Mouse (Mus musculus) telencephalon, adult 2 months (tissue): ENCODE measurements around the gene 2010111I01Rik.
A peak's percentile ranks its signal among the peaks of the same experiment; 100 is the strongest.
"Not testable (repeated sequence)": the region's sequence is repeated elsewhere in the genome, so short reads cannot be mapped to it uniquely, and the experiment has no call there.

ENCODE experiments used
- DNase-seq: peaks from one replicate; pipeline ENCODE4 v3.0.0-alpha.2; 2011; ENCODE audit warnings: low read depth, low spot score

2010111I01Rik gene

DNA sequence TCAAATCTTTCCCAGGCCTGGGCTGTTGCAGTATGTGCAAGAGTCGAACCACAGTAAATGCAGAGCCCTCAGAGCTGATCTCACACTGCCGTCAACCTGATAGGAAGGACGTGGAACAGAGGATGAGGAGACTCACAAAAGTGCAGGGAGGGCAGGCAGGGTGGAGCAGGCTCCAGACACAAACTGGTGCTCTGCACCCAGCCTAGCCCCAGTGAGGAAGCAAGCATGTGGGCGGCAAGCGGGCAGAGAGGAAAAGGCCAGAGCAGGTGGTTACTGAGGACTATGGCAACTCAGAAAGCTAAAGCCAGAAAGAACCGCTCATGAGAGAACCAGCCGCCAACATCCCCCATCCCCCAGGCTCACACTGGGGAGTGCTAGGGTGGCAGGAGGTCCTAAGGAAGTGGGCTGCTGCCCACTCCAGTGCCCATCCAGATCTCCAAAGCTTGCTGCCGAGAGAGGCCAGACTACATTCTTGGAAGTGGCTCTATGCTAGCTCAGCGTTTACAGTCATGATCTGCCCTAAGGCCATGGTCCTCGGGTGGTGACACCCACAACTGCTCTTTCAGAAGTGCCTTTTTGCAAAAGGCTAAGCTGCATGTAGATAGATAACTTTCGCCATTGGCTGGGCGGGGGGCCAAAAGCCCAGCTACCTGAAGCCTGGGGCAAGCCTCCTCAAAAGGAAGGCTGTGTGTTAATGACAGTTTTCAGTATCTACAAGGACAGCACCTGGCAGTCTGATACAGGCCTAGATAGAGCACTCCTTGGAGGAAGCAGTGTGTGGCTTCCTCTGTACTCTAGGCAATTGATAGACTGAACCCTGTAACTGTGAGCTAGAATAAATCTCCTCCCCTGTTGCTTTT is 349.3 kb downstream of the 2010111I01Rik start:
- DNase-seq, result no peak

DNA sequence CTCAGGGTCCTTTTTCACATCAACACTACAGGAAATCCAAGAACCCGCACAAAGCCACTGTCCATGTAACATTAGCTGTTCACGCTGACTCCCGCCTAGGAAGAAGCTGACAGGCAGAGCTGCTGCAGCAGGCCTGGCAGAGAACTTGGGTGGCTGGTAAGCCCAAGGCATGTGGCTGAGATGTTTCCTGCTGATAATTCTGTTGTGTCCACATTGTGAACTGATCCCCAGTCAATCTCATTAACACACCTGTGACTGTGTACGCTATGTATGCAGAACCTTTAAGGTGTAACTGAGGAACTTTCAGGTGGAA is 349.9 kb downstream of the 2010111I01Rik start:
- no peak for DNase-seq

DNA sequence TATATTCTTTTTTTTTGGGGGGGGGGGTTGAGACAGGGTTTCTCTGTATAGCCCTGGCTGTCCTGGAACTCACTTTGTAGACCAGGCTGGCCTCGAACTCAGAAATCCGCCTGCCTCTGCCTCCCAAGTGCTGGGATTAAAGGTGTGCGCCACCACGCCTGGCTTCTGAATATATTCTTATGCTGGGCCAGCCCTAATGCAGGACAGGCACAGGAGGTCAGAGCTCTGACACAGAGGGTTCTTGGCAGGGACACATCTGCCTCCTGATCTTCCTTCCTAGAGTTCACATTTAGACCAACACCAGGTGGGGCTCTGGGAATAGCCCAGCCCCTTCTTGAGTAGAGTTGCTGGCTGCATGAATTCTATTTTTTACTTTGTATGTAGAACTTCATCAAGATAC is 350.4 kb downstream of the 2010111I01Rik start:
- not testable (repeated sequence) for DNase-seq

DNA sequence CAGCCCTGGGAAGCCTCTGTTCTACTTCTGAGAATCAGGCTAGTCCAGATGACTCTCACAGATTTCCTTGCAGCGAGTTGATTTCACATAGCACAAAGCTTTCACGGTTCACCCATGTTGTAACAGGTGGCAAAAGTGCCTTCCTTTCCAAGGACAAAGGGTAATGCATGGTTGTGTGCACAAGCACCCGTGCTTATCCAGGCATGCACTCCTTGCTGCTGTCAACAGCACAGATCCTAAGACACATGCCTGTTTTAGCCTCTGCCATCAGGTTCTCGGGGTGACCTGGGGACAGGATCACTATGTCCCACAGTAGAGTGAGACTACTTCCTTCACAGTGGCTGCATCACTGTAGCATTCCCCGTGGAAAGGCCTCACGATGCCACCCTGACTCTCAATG is 351.1 kb downstream of the 2010111I01Rik start:
- DNase-seq, result no peak

DNA sequence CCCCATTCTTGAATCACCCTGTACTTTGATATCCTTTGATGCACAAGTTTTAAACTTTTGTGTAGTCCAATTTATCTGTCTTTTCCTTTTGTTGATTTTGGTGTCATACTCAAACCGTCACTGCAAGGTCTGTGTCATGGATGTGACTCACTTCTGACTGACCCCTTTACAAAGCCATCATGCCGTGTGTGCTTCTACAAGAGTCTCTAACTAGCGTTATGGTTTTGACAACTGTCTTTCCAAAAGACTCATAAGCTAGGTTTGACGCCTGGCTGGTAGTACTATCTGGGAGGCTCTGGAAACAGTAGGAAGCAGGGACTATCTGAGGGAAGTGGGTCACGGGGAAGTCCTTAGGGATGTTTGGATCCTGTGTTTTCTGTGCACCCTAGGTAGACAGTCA is 351.7 kb downstream of the 2010111I01Rik start:
- no peak for DNase-seq

DNA sequence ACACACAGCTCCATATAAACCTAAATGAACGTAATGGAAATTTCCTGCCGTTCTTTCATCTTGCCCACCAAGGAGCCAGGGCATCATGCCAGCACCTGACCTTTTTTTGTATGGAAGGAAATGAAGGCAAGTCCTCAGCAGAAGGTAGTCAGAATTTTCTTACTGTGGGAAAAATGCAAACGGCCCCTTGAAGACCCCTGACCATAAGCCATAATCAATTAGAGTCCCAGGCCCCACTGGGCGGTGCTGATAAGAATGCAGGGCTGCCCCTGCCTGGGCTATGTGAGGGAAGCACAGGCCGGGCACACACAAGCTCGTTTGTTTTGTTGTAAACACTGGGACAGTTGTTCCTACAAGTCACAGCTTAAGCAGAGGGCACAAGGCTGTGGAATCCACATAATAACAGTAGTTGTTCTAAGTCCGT is 353.0 kb downstream of the 2010111I01Rik start:
- peak; percentile 73 for DNase-seq

DNA sequence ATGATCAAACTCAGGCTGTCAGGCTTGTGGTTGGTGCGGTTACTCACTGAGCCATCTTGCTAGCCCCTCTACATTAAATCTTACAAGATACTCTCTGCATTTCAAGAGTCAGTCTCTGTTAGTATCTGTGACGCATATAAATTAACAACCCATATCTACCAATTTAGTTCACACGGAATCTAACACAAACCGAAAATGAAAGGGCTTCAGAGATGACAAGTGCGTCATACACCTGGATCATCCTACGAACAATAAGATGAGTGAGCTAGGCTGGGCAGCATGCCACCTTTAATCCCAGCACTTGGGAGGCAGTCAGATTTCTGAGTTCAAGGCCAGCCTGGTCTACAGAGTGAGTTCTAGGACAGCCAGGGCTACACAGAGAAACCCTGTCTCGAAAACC is 355.1 kb downstream of the 2010111I01Rik start:
- no peak for DNase-seq

DNA sequence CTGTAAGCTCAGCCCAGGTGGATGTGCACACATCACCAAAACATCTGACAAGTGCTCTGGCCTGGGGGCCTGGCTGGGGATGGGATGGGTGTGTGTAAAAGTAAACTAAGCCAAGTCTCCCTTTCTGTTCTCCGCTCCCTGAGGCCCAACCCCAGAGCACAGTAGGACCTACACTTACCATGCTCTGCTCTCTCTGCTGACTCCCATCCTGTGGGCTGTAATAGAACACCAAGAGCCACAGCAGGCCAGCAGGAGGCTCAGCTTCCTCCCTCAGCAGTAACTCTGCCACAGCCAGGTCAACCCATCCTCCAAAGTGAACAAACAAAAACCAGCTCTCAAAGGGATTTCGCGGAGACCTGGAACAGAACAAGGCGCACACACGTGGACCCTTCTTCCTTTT is 357.0 kb downstream of the 2010111I01Rik start:
- DNase-seq, result no peak

DNA sequence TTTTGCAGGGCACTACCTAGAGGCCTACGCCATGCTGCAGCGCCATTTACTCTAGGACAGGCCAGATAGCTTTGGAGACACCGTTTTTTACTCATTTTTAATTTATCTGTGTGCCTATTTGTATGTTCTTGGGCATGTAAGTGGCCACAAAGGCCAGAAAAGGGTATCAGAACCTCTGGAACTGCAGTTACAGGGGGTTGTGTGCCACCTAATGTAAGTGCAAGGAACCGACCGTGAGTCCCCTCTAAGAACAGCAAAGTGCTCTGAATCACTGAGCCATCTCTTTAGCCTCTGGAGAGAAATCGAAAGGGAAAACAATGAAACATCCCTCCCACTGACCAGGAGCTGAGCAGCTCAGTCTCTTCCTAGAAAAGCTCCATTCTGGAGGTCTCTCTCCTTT is 358.1 kb downstream of the 2010111I01Rik start:
- DNase-seq, result no peak

DNA sequence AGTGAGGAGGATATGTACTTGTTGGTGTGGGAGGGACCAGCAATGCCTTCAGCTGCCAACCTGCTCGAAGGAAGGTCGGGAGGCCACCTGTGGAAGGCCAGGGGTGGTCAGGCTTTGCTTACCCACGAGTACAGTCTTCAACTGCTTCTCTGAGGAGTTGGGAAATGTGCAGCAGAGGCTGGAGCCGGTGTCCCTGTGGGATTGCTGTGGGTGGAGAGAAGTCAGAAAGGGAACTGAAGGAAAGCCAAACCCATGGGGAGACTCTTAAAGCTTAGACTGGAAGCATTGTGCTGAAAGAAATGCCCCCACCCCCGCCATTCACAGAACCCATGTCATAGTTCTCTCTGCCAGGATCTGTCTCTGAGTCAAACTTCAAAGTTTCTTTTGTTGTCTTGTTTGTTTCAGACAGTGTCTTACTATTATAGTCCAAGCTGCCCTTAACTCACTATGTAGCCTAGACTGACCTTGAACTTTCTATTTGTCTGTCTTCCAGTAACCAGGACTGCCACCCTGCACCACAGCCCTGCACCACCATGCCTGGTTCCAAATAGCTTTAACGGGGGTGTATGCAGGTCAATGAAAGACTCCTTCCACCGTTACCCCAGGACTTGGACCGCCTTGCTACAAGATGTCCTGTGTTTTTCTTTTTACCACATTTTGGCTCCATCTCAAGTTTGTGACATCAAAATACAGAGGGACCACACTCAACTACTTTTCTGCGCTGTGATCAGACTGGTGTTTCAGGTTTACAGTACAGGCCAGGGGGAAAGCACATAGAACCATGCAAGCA is 358.8 kb downstream of the 2010111I01Rik start:
- no peak for DNase-seq

DNA sequence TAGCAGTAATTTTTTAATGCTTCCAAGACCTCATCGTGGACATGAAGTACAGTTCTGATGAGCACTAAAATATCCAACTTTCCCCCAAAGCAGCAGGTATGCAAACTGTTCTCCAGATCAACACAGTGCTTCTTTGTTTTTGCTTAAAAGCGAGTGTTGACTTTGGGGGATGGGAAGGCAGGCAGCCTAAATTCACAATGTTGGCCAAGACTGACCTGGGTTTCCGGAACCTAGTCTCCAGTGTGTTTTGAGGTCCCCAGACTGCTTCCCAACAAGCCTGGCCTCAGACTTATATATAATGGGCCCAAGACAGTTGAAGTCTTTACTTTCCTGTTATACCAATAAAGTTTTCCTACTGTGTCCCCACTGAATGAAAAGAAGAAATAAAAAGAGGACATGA is 359.6 kb downstream of the 2010111I01Rik start:
- no peak for DNase-seq

DNA sequence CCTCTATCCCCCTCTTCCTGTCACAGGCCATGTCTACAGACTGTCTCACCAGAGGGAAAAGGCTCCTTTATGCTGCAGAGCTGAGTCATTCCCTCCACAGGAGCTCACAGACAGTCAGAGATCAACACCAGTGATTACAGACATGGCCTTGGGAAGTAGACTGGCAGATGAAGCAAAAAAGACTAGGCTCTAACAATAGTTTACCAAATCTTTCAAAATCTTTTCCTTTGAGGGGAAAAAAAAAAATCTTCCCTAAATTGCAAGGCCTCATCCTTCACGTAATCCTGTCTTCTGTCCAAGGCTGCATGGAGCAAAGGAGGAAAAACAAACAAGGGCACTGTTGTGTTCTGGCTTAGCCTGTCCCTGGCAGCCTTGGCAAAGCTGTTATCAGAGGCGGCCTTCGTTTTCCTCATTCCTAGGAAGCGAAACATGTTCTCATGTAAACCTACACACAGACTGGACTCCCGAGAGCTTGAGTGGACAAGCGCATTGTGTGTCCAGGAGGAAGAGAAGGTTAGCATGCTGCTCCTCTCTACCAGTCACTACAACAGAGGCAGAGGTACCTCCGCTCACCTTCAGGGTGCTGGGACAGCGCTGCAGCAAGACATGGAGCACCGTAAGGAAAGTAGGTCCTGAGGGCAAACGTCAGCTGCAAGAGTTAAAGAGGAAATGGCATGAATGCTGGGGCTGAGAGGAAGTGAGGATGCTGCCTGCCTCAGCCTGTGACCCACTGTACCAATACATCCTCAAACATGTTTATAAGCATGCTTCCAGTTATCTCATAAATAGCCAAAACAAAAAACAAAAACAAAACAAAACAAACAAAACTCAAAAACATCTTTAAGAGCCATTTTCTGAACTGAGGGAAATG is 360.5 kb downstream of the 2010111I01Rik start:
- DNase-seq, result no peak

DNA sequence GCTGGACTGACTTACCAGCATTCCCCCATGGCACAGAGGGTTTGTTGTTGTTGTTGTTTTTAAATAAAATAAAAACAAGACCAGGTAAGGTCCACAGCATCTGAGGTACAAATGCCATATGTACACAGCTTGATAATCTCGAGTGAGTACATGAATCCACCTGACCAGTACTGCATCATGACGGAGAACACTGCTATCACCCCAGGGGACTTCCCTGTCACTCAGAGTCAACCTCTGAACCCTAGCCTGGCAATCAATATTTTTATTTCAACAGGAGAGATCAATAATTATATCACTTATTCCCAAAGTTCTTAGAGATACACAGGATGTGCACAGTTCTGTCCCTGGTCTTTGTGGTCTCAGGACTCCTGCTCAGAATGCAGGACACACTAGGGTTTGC is 361.3 kb downstream of the 2010111I01Rik start:
- no peak for DNase-seq

DNA sequence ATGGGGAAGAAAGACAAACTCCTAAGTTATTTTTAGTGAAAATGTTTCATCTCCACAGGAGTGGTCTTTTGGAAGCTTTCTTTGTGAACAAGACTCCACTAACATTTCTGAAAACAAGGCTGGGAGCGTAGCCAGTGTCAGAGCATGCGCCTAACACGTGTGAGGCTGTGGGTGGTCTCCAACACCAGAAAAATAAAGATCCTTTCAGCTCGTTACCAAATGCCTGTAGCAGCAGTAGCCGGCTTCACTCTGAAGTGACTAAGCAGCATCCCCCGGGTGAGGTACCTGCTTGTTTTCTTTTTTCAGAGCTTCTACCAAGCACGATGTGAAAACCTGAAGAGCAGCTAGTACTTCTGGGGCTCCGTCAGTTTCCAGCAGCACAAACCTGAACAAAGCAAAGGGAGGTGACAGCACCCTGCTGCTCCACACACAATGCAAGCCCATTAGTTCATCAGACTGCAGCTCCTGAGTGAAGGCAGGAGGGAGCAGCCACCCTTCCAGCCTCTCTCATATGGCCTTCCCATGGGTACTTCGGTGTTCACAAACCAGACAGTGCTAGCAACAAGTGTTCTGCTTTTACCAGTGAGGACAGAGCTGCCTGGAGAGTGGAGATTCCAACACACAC is 365.7 kb downstream of the 2010111I01Rik start:
- DNase-seq, result peak; percentile 65

DNA sequence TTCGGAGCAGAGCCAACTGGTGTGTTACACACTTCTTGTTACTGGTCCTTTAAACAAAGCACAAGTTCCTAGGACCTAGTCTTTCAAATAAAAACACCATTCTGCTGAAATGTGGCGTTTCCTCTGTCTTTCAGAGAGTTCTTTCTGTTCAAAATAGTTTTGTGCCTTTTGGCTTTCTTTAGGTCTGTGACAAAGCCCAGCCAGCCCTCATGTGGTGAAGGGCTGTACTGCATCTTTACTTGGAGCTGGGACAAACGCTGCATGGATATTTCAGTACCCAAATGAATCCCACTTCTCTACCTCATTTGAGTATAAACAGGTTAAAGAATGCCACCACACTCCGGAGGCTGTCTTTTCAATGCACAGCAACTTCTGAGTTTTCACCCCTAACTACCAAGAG is 366.7 kb downstream of the 2010111I01Rik start:
- no peak for DNase-seq

DNA sequence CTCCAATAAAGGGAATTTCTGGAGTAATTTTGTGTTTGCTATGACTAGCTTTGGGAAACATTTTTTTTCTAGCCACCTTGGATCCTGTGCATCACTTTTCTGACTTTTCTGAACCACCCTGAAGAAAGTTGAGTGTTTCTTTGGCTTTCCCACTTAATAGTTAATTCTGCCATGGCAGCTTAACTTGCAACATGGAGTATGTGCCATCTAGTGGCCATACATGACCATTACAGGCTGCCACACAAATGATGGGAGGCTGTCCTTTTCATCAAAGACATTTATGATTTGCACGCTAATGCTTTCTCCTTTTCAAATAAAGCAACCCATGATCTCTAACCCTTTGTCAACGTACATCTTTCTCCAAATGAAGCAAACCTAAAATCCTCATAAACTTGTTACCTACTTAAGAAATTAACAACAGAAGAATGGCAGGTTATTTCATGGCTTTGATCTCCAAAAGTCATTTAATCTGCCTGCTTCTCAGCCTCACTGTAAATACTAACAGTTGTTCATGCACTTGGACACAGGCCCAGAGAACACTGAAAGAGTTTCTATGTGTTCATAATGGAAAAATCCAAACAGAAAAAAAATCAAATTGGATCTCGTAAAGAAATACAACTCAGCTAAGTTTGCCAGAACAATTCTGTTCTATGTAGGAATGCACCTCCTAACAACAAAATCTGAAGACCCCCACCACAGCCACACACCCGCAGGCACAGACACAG is 368.0 kb downstream of the 2010111I01Rik start:
- no peak for DNase-seq

DNA sequence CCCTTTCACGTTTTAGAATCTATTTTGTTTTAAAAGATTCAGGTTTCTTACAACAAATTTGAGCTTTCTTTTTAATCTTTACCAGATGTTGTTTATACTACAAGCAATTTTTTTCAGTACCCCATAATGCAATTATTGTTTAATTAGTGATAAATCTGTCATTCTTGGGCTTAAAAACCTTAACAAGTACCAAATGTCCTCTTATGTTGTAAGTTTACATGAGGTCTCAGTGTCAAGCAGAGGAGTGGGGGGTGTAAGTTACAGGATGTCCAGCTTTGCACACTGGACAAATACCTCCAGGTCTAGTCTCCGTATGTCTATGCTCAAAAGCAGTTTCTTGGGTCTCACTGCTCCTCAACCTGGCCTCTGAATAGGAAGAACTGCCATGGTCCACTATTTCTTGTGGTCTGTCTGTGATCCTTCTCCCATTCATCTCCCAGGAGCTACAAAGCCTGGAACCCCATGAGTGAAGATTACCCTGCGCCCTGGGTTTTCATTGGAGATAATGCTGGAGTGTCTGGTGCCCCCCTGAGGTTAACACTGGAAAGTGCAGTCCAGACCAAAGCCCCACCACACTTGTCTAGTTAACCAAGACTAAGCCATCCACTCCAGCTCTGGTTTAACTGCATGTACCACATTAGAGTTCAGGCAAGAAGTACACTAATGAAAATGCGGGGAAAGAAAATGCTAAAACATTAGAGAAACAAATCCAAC is 370.9 kb downstream of the 2010111I01Rik start:
- no peak for DNase-seq

DNA sequence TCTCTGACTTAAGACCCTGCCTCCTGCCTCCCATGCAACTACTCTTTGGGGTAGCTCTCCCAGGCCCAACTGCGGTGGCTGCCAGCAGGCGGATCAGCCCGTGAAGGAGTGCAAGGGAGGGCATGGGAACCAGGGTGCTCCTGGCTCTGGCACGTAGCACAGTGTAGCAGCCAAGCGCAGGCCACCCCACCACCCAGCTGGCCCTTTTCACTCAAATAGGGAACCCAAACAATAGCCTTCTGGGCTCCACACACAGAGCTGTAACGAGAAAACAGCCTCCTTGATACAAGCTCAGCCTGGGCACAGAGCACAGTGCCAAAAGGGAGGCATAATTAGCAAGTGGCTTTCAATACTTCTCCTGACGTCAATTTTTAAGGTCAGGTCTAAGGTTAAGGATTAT is 371.6 kb downstream of the 2010111I01Rik start:
- no peak for DNase-seq

DNA sequence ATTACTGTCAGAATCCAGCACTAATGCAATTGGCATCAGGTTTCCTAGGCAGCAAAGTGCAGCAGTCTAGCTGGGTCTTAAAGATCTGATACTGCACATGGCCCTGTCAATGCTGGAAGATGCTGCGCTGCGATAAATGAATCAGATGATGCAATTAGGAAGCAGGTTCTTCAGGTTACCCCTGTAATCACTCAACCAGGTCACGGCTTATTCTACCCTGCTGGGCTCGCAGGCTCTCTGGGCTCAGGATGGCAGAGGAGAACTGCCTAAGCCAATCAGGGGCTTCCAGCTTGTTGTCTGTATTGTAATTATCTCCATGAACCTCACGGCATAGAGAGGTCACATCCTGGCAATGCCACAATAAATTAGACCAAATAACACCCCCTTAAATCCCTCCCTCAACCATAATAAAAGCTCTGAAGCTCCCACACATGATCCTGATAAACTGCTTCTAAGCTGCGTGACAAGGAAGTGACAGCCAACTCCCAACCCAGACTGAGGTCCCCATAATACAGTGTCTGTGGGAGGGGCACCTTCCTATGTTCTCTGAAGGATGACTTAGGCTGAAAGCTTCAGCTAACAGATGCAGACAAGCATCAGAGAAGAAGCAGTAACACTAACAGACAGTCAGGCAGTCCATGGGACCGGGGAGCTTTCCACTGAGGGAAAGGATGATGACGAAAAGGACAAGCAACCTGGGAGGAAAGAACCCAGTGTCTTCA is 372.7 kb downstream of the 2010111I01Rik start:
- DNase-seq, result no peak

DNA sequence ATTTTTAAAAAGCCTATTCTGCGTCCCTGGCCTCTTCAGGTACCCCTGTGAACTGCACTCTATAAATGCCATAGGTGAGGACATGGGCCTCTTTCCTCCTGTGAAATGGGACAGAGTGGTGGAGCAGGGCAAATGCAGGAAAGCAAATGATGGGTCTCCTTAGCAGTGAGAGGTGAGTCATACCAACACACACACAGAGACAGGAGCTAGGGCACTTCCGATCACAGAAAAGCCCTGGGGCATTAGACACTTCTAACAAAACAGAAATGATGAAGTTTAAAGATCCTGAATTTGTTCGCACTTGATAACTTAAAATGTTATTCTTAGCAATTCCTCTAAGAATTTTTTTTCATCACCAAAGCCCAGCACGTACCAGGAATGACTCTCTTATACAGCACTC is 375.3 kb downstream of the 2010111I01Rik start:
- no peak for DNase-seq
